Mouse (Mus musculus) forebrain, embryonic 11.5 days (tissue): Measurements from ENCODE around the gene Ccr1. TPM values are rescaled to one million over a fixed set of nuclear protein-coding genes. Genes with fewer than 3 reads are reported as not detected.
"Not testable (repeated sequence)": the region's sequence is repeated elsewhere in the genome, so short reads cannot be mapped to it uniquely, and the experiment has no call there.

Experiments used
- ATAC-seq: fragments of 200-750 bp; cut with Nextera tagmentation; replicated peaks from 2 replicates; pipeline ENCODE4 v1.8.0; 2017; ENCODE audit warnings: moderate TSS enrichment; ENCODE audit not compliant: low FRiP score
- DNase-seq: peaks from one replicate; pipeline ENCODE4 v3.0.0-alpha.2; 2017; ENCODE audit warnings: low spot score
- H3K27ac ChIP-seq: fragments of 300-500 bp; sonication (generic); 2 replicates; pipeline ENCODE4 v1.5.1; 2014; ENCODE audit warnings: low read depth, low read length
- H3K27me3 ChIP-seq: fragments of 300-500 bp; sonication (generic); 2 replicates; pipeline ENCODE4 v1.6.1; 2014; ENCODE audit warnings: mild to moderate bottlenecking, low read length, mixed read lengths; ENCODE audit not compliant: control insufficient read depth, insufficient read depth
- H3K36me3 ChIP-seq: fragments of 300-500 bp; sonication (generic); 2 replicates; pipeline ENCODE4 v1.6.1; 2014; ENCODE audit warnings: mild to moderate bottlenecking, low read length, moderate library complexity, mixed read lengths; ENCODE audit not compliant: control insufficient read depth, insufficient read depth
- H3K4me1 ChIP-seq: fragments of 300-500 bp; sonication (generic); replicated peaks from 2 replicates; pipeline ENCODE4 v1.6.1; 2014; ENCODE audit warnings: low read length, mixed read lengths; ENCODE audit not compliant: control insufficient read depth, insufficient read depth
- H3K4me2 ChIP-seq: fragments of 300-500 bp; sonication (generic); 2 replicates; pipeline ENCODE4 v1.6.1; 2014; ENCODE audit warnings: low read depth, mild to moderate bottlenecking, low read length, moderate library complexity, mixed read lengths; ENCODE audit not compliant: severe bottlenecking
- H3K4me3 ChIP-seq: fragments of 300-500 bp; sonication (generic); 2 replicates; pipeline ENCODE4 v1.5.1; 2014; ENCODE audit warnings: low read depth, low read length
- H3K9ac ChIP-seq: fragments of 300-500 bp; sonication (generic); 2 replicates; pipeline ENCODE4 v1.6.1; 2014; ENCODE audit warnings: low read length
- H3K9me3 ChIP-seq: fragments of 300-500 bp; sonication (generic); 2 replicates; pipeline ENCODE4 v1.6.1; 2016; ENCODE audit warnings: low read length, mixed read lengths; ENCODE audit not compliant: control insufficient read depth
- WGBS: fragments of 180-500 bp; shearing (Covaris S2); extraction: QIAGEN DNeasy Blood & Tissue Kit; methylation state at CpG from one replicate; pipeline ENCODE4 v1.1.7; 2014; 5-methylcytosine and 5-hydroxymethylcytosine counted together
- polyA plus RNA-seq: library from polyadenylated mRNA; unstranded; fragments of >200 nt; fragmentation: Nextera tagmentation; extraction: Ambion mirVana; gene quantifications from 2 replicates; pipeline ENCODE4 v1.2.1, GENCODE M21; 2014

Ccr1 gene
- polyA plus RNA-seq, 1 experiment from 2014 or later = 0.60 TPM

- H3K36me3 ChIP-seq, H3K9me3 ChIP-seq, H3K4me3 ChIP-seq, H3K27me3 ChIP-seq, H3K4me1 ChIP-seq, ATAC-seq, H3K27ac ChIP-seq, DNase-seq, H3K4me2 ChIP-seq, H3K9ac ChIP-seq: not testable (repeated sequence)
- WGBS = 87% methylated on average over 1 of the region's 4 CpGs
These were observed 1.5 kb downstream of the Ccr1 start for GRCm38 (mm10) chr9:123966858-123967495.

GRCm38 (mm10) chr9:123964776-123965175 lies 3.7 kb downstream of the Ccr1 start:
- H3K27me3 ChIP-seq = no peaks in the 10 kb centered on the region
- H3K4me2 ChIP-seq = no peak overlapping the region
- H3K4me1 ChIP-seq = no peaks in the 10 kb centered on the region
- no peaks in the 10 kb centered on the region for H3K9me3 ChIP-seq
- H3K36me3 ChIP-seq = no peaks in the 10 kb centered on the region
- WGBS = 86% methylated on average over 3 of the region's 3 CpGs
- H3K9ac ChIP-seq = no peak overlapping the region
- DNase-seq (no peak), ATAC-seq (no peak)
- no peak overlapping the region for H3K4me3 ChIP-seq
- H3K27ac ChIP-seq = no peak overlapping the region

- DNase-seq (no peak), ATAC-seq (no peak)
- Histone ChIP-seq H3K4me3 (no peak overlapping the region), H3K36me3 (no peaks in the 10 kb centered on the region), H3K4me1 (no peaks in the 10 kb centered on the region), H3K27ac (no peak overlapping the region), H3K27me3 (no peaks in the 10 kb centered on the region), H3K9ac (no peak overlapping the region), H3K4me2 (no peak overlapping the region), H3K9me3 (no peaks in the 10 kb centered on the region)
- 95% methylated on average over 1 of the region's 1 CpGs for WGBS
These were observed 8.3 kb downstream of the Ccr1 start for GRCm38 (mm10) chr9:123960161-123960560.

- H3K9me3 ChIP-seq = no peaks in the 10 kb centered on the region
- WGBS = 90% methylated on average over 3 of the region's 3 CpGs
These were observed 10.5 kb downstream of the Ccr1 start for GRCm38 (mm10) chr9:123957911-123958413.

GRCm38 (mm10) chr9:123956892-123957291 lies 11.6 kb downstream of the Ccr1 start:
- H3K36me3 ChIP-seq = no peaks in the 10 kb centered on the region
- H3K4me1 ChIP-seq = no peaks in the 10 kb centered on the region
- no peak overlapping the region for H3K9ac ChIP-seq
- WGBS = 79% methylated on average over 1 of the region's 1 CpGs
- no peak overlapping the region for H3K4me2 ChIP-seq
- no peak for DNase-seq
- H3K9me3 ChIP-seq = no peaks in the 10 kb centered on the region
- no peaks in the 10 kb centered on the region for H3K27me3 ChIP-seq
- no peak overlapping the region for H3K27ac ChIP-seq
- no peak overlapping the region for H3K4me3 ChIP-seq
- no peak for ATAC-seq

More at GRCm38 (mm10) chr9:123957911-123958413, 10.5 kb downstream of the Ccr1 start:
- Histone ChIP-seq H3K36me3 (no peaks in the 10 kb centered on the region), H3K4me3 (no peak overlapping the region), H3K4me1 (no peaks in the 10 kb centered on the region), H3K9ac (no peak overlapping the region), H3K27me3 (no peaks in the 10 kb centered on the region), H3K27ac (no peak overlapping the region), H3K4me2 (no peak overlapping the region)
- ATAC-seq (no peak), DNase-seq (no peak)

GRCm38 (mm10) chr9:123953551-123953950 lies 14.9 kb downstream of the Ccr1 start:
- no peaks in the 10 kb centered on the region for H3K27me3 ChIP-seq
- no peaks in the 10 kb centered on the region for H3K36me3 ChIP-seq
- no peaks in the 10 kb centered on the region for H3K9me3 ChIP-seq
- no peak for ATAC-seq
- H3K4me2 ChIP-seq = no peak overlapping the region
- H3K4me1 ChIP-seq = no peaks in the 10 kb centered on the region
- H3K27ac ChIP-seq = no peak overlapping the region
- H3K9ac ChIP-seq = no peak overlapping the region
- 81% methylated on average over 2 of the region's 2 CpGs for WGBS
- H3K4me3 ChIP-seq = no peak overlapping the region
- no peak for DNase-seq

- Histone ChIP-seq H3K9me3 (no peaks in the 10 kb centered on the region), H3K4me1 (no peaks in the 10 kb centered on the region), H3K36me3 (no peaks in the 10 kb centered on the region), H3K9ac (no peak overlapping the region), H3K4me3 (no peak overlapping the region), H3K27me3 (no peaks in the 10 kb centered on the region), H3K27ac (no peak overlapping the region), H3K4me2 (no peak overlapping the region)
- 95% methylated on average over 1 of the region's 1 CpGs for WGBS
- DNase-seq (no peak), ATAC-seq (no peak)
These were observed 17.3 kb downstream of the Ccr1 start for GRCm38 (mm10) chr9:123951176-123951575.

GRCm38 (mm10) chr9:123949432-123949831 lies 19.1 kb downstream of the Ccr1 start:
- Histone ChIP-seq H3K4me3 (no peak overlapping the region), H3K4me2 (no peak overlapping the region), H3K9me3 (no peaks in the 10 kb centered on the region), H3K27me3 (no peaks in the 10 kb centered on the region), H3K4me1 (no peaks in the 10 kb centered on the region), H3K9ac (no peak overlapping the region), H3K27ac (no peak overlapping the region), H3K36me3 (no peaks in the 10 kb centered on the region)
- 88% methylated on average over 2 of the region's 2 CpGs for WGBS
- ATAC-seq (no peak), DNase-seq (no peak)

GRCm38 (mm10) chr9:123947815-123948214 lies 20.7 kb downstream of the Ccr1 start:
- Histone ChIP-seq H3K4me2 (no peak overlapping the region), H3K27ac (no peak overlapping the region), H3K4me3 (no peak overlapping the region), H3K4me1 (no peaks in the 10 kb centered on the region), H3K9ac (no peak overlapping the region), H3K27me3 (no peaks in the 10 kb centered on the region), H3K36me3 (no peaks in the 10 kb centered on the region), H3K9me3 (no peaks in the 10 kb centered on the region)
- ATAC-seq (no peak), DNase-seq (no peak)
- WGBS = 88% methylated on average over 1 of the region's 1 CpGs
